Mouse (Mus musculus) activated CD4-positive, CD25-positive, alpha-beta regulatory T cell, adult 4 months (primary cell): ENCODE measurements at regions not wholly inside any gene's neighbourhood (a gene's known extent, or its start where the extent isn't known, plus 50 kb on each side); places are given as distances from the start of the nearest gene placed in this dataset.
"Not testable (repeated sequence)": the region's sequence is repeated elsewhere in the genome, so short reads cannot be mapped to it uniquely, and the experiment has no call there.

ENCODE experiments used
- ATAC-seq: one replicate; pipeline ENCODE4 v1.8.0; 2017

GRCm38 (mm10) chr6:31810602-31811512, 239.2 kb upstream of the 1700012A03Rik start:
- ATAC-seq, result no peak

GRCm38 (mm10) chr6:31804468-31804867, 240.7 kb upstream of the Podxl start:
- ATAC-seq, result peak; percentile 23

DNA sequence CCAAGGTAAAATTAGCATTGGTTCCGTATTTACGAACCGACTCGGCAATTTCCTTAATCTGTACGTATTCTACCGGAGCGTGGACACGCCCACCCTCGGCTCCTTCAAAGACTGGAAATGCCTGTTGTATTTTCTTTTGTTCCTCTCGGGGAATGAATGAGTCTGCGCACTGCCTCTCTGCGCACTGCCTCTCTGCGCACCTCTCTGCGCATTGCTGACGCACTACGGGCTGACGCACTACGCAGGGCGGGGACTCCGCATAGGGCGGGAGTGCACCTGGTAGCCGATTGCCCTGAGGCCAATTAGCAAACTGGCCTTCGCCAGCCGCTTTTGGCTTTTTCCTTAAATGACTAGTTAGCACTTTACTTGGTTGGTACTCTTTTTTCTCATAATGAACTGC, 239.4 kb upstream of the Podxl start:
- ATAC-seq, result not testable (repeated sequence)

GRCm38 (mm10) chr6:31791547-31791946, 227.8 kb upstream of the Podxl start:
- ATAC-seq, result no peak

GRCm38 (mm10) chr6:31790906-31791305, 227.1 kb upstream of the Podxl start:
- ATAC-seq, result no peak

- ATAC-seq, result no peak
Observed at GRCm38 (mm10) chr6:31776841-31777240, 213.1 kb upstream of the Podxl start.

GRCm38 (mm10) chr6:31771916-31772315, 208.1 kb upstream of the Podxl start:
- ATAC-seq, result no peak

GRCm38 (mm10) chr6:31745589-31745988, 181.8 kb upstream of the Podxl start:
- no peak for ATAC-seq

DNA sequence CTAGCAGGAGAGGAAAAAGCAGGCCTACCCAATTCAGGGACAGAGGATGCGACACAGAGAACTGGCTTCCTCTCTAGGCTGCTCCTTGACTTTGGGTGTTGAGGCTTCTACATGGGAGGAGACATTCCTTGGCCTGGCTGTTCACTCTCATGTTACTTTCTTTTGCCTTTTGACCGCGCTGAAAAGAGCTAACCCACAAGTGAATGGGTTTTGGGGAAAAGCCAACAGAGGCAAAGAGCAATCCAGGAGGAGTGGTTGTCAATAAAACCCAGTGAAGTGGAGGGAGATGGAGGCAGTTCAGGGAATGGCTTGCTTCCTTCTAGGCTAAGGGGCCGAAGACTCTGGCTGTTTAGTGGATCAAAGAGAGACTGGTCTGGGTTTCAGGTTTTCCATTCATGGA, 167.6 kb upstream of the Podxl start:
- ATAC-seq, result no peak

DNA sequence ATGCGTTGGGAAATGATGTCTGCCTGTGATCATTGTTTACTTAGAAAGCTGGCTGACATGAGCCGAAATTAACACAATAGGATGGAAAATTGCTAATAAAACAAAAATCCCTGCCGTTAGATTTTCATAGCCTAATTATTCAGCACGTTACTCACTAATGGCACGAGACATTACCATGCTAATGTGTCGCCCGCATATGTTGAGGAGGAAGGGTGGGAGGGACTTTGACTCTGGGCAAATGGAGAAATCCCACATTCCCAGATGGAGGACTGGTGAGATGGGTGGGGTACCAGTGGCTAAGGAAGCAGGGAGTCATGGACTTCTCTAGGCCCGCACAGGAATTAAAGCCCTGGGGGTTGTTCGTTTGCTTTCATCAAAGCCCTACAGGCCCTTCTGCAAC, 155.8 kb upstream of the Podxl start:
- no peak for ATAC-seq

DNA sequence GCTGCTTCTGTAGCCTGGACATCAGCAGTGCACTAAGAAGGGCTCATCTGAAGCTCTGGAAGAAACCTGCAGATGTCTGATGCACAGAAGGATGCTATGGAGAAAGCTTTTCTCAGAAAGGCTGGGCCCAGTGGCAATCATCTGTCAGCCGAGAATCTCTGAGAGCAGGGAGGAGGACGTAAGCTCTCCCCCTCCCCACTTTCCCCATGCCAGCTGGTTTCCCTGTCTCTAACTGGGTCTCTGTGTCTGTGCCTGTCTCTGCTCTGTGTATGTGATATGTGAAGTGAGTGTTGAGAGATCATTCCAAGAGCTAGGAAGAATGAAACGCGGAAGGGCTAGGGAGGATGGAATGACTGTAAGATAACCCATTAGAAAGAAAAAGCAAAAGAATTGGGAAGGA, 155.1 kb upstream of the Podxl start:
- no peak for ATAC-seq

DNA sequence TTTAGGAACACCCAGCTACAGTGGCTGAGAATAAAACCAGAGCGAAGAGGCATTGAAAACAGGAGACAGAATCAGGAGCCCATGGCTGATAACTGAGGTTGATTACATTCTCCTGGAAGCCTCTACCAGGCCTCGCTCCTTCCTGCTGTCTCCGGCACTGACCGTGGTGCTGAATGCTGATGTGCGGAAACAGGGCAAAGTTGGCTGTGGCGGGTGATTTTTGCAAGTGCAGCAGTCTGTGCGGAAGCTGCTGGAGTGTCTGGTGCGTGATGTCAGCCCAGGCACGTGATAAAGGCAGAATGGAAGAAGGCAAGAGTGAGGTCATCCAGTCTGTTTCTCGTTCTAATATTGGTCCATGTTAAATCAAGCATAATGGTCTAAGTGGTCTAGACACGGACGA, 153.8 kb upstream of the Podxl start:
- ATAC-seq, result no peak

DNA sequence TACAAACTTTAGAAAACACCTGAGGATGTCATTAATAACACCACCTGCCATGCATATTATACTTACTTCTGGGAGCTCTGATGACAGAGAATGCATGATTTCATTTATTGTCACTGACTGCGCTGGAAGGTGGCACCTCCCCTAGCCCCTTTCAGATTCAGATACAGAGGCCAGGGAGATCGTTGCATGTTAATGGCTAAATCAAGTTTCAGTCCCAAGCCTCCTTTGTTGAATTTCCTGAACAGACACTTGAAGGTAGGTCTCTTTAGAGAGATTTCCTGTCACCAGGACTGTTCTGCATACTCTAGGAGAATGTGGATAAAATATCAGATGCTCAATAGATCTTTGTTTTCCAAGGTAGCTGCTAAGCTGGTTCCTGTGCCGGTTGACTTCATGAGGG, 143.5 kb upstream of the Podxl start:
- no peak for ATAC-seq

DNA sequence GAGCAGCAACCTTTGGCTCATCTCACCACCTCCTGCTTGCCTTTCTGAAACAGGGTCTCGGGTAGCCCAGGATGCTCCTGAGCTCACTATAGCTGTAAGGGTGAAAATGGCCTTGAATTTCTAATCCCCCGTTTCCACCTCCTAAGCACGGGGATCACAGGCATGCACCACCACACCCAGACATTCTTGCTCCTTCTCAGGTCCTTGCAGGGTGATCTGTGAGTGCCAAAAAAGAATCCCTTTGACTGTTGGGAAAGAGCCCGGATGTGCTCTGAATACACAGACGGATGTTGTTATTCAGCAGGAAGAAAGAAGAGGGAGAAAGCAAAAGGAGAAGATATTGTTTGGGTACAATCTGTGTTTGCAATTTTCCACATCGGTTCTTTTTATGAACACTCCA, 140.4 kb upstream of the Podxl start:
- ATAC-seq, result no peak

DNA sequence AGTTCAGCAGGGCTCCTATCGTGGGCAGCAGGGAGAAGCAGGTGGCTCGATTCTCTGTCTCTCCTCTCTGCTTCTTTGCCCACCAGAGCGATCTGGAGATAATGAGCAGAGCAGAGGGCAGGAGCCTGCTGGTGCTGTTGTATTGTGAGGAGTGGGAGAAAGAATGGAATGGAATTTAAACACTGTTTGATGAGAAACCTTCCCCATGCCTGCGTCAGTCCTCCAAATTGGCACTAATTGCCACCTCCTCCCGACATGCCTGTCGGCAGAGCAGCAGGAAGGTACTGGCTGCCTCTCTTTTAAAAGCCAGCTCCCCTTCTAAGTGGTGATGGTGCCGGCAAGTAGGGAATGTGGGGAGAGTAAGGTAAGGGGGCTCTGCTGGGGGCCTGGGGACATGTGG, 139.2 kb upstream of the Podxl start:
- no peak for ATAC-seq

DNA sequence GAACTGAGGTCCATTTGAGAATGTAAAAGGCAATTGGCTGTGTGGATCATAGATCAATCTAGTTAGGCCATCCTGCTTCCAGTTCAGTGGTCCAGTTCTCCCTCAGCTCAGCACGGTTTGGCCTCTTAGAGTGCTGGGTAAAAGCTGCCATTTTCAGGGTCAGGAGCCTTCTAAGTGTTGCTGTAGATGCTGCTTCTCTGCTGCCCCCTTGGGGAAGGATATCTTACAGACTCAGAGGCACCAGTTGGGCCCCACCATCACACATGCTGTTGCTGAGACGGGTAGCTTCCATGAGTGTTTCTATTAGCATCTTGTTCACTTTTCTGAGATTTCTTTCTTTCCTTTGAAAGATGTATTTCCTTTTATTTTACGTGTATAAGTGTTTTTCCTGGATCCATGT, 132.1 kb upstream of the Podxl start:
- no peak for ATAC-seq

GRCm38 (mm10) chr6:31693047-31693446, 129.3 kb upstream of the Podxl start:
- no peak for ATAC-seq

- ATAC-seq, result no peak
Observed at GRCm38 (mm10) chr6:31692024-31692423, 128.2 kb upstream of the Podxl start.

GRCm38 (mm10) chr6:31680101-31680500, 116.3 kb upstream of the Podxl start:
- no peak for ATAC-seq

- ATAC-seq, result no peak
Observed at GRCm38 (mm10) chr6:31665671-31666486, 102.1 kb upstream of the Podxl start.

GRCm38 (mm10) chr6:31664495-31664894, 100.7 kb upstream of the Podxl start:
- peak; percentile 32 for ATAC-seq

DNA sequence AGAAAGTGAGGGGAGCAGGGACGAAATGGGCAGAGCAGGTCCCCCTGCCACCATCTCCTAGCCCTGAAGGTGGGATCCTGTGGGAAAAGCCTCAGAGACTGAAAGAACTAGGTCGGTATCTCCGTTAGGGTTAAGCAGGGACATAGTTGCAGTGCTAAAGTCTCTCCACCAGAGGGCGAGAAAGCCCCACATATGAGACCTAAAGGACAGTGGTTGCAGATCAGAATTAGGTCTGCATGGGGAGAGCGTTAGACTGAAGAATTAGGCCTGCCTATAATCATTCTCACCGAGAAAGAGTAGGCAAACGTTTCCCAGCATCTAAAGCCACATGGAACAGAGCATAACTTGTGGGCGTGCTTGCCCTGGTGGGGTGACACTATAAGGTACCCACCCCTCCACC, 97.0 kb upstream of the Podxl start:
- no peak for ATAC-seq

DNA sequence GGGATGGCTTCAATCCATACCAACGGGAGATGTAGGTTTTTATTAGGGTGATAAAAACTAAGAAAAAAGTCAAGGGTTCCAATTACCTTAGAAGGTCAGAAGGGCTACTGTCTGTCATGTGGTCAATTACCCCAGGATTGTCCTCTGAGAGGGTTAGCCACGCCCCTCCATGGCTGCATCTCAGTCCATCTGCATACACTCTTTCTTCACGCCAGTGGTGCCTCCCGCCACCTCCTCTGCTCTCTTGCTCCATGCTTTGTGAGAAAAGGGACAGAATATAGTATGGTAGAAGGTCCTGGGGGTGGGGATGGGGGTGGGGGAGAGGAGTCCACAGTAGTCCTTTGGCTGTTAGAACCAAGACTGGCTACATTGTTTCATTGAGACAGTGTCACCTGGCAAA, 96.1 kb upstream of the Podxl start:
- ATAC-seq, result no peak
